Mouse (Mus musculus) heart, postnatal 0 days (tissue): ENCODE measurements around the gene Crip2.

ENCODE experiments used
- CTCF ChIP-seq: IDR thresholded peaks from 2 replicates; pipeline ENCODE4 v1.5.1; 2016; ENCODE audit warnings: antibody characterized with exemption, control low read depth, low read depth
- EP300 ChIP-seq: IDR thresholded peaks from 2 replicates; pipeline ENCODE4 v1.6.1; 2016; ENCODE audit warnings: antibody characterized with exemption, low read depth

DNA sequence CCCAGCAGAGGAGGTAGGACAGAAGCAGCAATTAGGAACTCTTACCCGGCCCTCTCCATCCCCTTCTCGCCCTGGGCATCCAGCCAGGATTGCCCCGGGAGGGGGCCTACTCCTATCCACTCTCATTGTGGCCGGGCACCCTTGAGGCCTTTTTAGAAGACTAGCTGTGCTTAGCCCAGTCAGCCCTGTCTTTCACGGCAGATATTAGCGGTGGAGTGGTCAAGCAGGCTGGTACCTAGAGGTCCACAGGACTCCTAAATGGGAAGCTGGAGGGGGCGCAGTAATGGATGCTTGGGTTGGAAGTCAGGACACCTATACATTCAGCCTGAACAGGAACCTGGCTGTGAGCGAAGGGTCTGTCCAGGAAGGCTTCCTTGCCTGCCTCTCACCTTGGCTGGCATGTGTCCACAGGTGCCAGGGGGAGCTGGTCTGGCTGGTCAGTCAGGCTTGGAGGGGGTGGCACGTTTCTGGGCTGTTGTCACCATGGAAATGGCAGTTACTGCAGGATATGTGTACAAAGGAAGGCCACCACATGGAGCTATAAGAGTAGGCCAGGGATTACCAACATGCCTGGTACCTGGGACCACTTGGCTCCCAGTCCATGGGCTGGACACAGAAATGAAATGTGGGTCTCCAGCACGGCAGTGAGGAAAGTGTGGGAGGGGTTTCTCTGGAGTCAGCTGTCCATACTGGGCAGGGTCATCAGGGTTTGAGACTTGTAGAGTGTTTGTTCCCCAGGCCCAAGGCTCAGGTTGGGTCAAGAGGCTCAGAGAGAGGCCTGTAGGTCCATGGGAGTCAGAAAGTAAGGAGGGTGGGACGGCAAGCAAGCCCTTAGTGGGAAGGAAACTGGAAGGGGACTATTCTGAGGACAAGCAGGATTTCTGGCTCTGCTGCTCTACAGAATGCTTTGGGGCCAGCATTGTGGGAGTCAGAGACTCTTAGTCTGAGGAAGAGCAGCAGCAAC is 853 bp upstream of the Crip2 start:
- TF ChIP-seq EP300: no peak
- TF ChIP-seq CTCF: no peak
